Mouse (Mus musculus): ENCODE results near the gene Ift140.

Ift140 gene

GRCm38 (mm10) chr17:25077771-25078372 lies 62.0 kb downstream of the Ift140 start:
- DNase-seq (ENCODE audit: low read depth) = no peak

- no peak for DNase-seq (ENCODE audit: low read depth)
Observed at GRCm38 (mm10) chr17:25080210-25080609, 64.3 kb downstream of the Ift140 start.

DNA sequence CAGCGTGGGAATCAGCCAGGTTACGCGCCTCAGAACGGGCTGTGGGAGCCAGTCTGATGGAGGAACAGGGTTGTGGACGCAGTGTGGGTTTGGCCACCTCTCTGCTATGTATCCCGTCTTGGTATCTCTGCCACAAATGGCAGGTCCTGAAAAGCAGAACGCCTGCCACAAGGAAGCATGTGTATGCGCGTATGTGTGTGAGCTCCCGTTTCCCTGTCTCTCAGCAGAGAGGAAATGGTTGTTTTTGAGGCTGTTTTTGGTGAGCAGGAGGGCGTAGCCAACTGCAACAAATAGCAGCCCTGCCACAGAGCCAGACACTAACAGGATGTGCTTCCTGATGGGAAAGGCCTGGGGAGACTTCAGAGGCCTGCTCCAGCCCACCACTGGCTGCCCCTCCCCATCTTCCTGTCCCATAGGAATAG lies 65.1 kb downstream of the Ift140 start:
- DNase-seq (ENCODE audit: low read depth) = no peak

DNA sequence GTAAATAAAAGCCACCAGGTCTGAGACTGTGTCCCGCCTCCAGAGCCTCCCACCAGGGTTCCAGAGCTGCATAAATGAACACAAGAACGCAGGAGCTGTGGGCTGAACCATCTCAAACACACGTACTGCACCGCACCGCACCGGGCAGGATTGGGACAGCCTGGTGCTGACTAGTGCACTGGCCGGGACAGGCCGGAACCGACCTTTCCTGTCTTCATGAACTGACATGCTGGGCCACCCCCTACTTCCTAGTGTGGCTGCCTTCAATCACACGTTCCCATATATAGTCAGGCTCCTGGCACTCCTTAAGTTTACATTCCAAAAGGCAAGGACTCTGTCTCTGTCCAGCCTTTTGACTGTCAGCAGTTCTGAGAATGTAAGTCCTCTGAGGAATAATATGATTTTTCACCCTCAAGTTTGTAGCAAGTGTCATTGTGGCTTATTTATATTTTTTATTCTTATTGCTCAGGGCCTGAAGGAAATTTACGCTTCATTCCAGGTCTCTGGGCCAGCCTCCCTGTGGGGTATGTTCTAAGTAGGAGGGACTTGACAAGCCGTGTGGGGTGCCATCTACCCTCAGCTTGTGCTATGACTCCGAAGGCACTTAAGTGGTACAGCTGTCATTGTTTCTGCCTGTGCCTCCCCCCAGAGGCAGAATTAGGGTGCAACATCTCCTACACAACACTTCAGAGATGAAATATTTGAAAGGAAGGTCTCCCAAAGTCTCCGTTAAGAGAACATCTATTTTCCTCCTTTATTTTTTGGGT lies 66.4 kb downstream of the Ift140 start:
- no peak for DNase-seq (ENCODE audit: low read depth)

DNA sequence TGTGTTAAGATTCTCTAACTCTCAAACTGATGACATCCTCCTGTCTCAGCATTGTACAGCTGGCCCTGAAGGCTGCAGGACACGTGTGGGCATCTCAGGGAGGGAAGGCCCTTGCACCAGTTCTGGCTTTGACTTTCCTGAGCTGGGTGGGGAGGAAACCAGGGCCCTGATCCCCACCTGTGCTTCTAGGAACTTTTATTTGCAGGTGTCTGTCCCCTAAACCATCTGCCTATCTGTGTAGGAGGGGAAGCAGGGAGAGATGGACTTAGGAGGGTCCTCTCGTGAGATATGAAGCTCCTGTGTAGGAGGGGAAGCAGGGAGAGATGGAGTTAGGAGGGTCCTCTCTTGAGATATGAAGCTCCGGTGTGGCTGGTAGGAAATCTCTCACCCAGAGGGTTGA lies 67.0 kb downstream of the Ift140 start:
- no peak for DNase-seq (ENCODE audit: low read depth)

- DNase-seq (ENCODE audit: low read depth) = no peak
Observed at GRCm38 (mm10) chr17:25083444-25083931, 67.6 kb downstream of the Ift140 start, which contains the start of gene Tmem204. Tmem204 (minus strand) TSS chr17:25083591.

DNA sequence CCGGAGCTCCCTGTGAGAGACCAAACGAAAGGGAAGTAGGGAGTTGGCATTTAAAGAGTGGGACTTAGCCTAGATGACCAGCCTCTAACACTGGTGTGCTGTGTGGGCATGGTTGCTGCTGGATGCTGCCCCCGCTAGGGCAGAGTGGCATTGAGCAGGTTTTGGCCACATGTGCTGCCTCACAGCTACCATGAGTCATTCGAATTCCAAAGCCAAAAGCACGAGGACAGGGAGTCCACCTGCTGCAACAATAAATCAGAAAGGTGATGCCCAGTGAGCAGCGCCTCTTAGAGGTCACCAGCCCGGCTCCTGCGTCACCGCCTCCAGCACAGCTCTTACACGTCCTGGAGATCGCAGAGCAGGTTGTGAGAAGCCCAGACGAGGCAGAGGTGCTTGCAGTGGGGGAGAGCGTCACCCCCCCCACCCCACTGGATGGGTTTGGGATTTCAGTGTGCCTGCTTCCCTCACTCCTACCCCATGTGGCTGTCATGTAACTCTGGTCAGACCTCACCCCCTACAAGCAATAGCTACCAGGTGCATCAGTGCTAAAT lies 69.0 kb downstream of the Ift140 start:
- DNase-seq (ENCODE audit: low read depth) = no peak

DNA sequence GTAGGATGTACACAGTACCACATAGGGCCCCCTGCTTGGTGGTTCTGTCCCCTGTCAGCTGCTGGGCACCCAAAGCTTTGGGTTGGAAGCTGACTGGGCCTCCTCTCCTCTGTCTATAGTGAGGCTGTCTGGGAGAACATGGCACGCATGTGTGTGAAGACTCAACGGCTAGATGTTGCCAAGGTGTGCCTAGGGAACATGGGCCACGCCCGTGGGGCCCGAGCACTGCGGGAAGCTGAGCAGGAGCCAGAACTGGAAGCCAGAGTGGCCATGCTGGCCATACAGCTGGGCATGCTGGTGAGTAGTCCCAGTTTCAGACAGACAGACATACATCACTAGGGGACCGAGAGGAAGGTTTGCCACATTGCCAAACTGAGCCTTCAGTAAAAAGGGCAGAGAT lies 70.8 kb downstream of the Ift140 start:
- DNase-seq (ENCODE audit: low read depth) = no peak

- no peak for DNase-seq (ENCODE audit: low read depth)
Observed at GRCm38 (mm10) chr17:25089158-25089557, 73.3 kb downstream of the Ift140 start.

GRCm38 (mm10) chr17:25090450-25090849 lies 74.6 kb downstream of the Ift140 start:
- no peak for DNase-seq (ENCODE audit: low read depth)

DNA sequence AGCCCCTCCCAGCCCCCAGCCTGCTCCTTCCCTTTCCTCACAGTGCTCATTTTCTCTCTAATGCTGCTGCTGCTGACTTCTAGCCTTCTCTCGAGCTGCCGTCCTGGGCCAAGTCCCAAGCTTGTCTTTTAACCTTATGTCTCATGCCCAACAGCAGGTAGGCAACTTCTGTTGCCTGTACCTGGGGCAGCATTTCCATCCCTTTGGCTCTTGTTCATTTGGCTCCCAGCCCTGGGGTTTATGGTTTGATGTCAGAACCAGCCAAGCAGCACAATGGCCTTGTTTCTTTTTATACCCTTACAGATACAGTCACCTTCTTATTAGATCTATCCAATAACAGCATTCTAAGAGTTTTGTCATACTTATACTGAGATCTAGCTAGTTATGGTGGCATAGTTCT lies 80.3 kb downstream of the Ift140 start:
- no peak for DNase-seq (ENCODE audit: low read depth)

DNA sequence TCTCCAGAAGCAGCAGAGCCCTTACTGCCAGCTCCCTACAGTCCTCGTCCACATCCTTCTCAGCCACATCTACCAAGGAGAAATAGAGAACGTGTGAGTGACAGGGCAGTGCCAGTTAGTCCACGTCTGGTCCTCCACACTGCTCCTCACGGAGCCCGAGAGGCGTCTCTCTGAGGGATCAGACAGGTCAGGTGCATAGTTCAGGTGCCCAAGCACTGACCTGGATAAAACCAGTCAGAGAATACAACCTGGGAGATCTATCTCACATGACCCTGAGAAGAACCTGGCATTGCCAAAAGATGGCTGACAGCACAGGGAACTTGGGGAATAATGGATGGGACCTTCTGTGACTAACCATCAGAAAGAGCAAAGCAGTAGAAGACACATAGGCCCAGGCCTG lies 84.2 kb downstream of the Ift140 start:
- no peak for DNase-seq (ENCODE audit: low read depth)

- DNase-seq (ENCODE audit: low read depth) = no peak
Observed at GRCm38 (mm10) chr17:25101338-25101737, 85.5 kb downstream of the Ift140 start.

- no peak for DNase-seq (ENCODE audit: low read depth)
Observed at GRCm38 (mm10) chr17:25107786-25108185, 91.9 kb downstream of the Ift140 start.

DNA sequence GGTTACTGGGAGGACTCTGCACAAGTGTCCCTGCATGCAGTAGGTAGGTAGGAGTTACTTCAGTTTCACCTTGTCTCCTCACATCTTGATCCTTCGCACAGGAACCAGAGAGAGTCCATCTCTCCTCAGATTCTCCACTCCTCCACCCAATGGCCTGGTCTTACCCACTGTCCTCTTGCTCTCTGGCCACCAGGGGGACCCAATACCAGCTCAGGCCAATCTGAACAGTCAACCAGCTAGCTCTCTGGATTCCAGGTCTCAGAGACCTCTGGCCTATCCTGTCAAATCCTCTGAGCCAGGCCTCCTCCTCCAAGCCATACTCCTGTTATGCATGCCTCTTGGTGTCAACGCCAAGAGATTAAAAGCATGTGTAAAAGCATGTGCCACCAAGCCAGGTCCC lies 93.7 kb downstream of the Ift140 start:
- DNase-seq (ENCODE audit: low read depth) = peak; percentile 33

DNA sequence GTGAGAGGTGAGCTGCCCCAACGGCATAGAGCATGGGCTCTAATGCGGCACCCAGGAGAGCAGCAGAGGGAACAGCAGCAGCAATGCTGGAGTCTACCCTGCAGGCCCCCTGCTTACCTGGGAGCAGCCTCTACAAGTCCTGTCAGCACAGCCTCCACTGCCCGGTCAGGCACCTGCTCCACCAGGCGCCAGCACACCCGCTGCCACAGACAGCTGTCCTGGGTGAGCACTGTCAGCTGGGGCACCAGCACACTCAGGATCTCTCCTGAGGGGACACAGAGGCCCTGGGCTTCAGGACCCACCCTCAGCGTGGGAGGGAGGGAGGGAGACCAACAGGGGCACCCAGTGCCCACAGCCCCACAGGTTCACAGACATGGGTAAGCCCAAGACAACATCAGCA lies 94.7 kb downstream of the Ift140 start:
- no peak for DNase-seq (ENCODE audit: low read depth)

- no peak for DNase-seq (ENCODE audit: low read depth)
Observed at GRCm38 (mm10) chr17:25111220-25111619, 95.3 kb downstream of the Ift140 start.

DNA sequence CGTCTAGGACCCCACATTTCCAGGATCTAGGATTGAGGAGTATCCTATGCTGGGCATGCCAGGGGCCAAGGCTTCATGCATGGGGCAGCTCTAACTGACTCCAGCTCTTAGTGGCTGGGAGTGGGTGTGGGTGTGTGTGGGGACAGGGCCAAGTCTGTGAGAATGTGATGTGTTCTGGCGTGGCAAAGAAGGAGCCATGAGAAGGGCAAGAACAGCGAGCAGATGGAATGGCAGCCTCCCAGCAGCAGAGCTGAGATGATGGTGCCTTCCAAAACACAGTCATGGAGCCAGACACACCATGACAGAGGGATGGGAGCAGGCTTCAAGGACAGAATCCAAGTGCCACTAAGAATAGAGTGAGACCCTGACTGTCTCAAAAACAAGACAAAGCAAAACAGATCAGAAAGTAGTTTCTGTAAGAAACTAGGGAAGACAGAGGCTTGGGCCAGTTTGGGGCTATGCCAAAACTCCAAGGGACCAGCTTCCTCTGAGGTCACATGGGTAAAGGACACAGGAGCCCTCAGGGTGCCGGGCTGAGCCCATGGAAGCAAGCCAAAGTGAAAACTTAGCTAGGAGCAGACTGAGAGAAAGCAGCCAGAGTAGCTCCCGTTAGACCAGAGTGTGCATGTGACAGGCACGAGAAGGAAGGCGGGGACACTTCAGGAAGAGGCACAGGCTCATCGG lies 96.0 kb downstream of the Ift140 start:
- DNase-seq (ENCODE audit: low read depth) = no peak

GRCm38 (mm10) chr17:25112423-25112810 lies 96.5 kb downstream of the Ift140 start:
- DNase-seq (ENCODE audit: low read depth) = no peak

- no peak for DNase-seq (ENCODE audit: low read depth)
Observed at GRCm38 (mm10) chr17:25114908-25115645, 99.2 kb downstream of the Ift140 start.

- peak; percentile 94 for DNase-seq (ENCODE audit: low read depth)
Observed at GRCm38 (mm10) chr17:25115664-25116432, 100.0 kb downstream of the Ift140 start, which contains the start of gene Telo2. Telo2 (minus strand) TSS chr17:25115967.
